Mouse (Mus musculus) lung, adult 18-20 months (tissue): ENCODE data around the gene Braf.

ENCODE experiments used
- DNase-seq, 2 experiments: peaks; one replicate each; pipeline ENCODE4 v3.0.0; 2022; ENCODE audit warnings: mixed read lengths in 2 of 2

Gene Braf

DNA sequence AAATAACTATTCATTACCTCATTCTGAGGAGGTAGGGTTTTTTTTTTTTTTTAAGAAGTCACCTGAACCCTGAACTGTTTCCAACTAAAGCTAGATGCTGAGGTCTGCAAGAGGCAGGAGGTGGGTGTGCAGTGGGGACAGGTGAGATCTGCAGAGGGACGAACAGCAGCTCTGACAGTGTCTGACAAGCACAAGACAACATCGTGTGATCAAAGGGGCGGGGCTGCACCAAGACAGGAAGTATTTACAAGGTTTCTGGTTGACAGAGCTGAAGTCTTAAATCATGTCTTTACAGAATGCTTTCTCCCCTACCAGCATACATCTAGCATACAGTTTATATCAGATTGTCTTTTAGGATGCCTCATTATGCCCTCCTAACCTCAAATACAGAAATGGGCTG, 118.4 kb downstream of the Braf start:
- peak in 1 of 2 experiments; percentile 13 for DNase-seq

DNA sequence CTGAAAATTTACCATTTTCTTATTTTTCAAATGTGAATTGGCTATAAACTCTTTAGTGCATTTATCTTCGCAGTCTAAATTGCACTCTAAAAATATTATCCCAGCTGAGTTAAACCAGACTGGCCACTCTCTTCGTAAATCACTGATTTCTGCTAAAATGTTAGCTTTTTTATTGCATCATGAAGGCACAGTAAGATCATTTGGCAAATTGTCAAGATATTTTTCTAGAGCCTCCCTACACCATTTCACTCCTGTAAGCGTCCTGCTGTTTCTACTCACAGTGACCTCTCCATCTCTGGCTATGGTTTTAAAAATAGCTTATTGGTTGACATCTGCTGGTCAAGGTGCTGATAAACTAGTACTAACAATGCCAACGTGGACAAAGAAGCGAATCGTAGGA, 119.2 kb downstream of the Braf start:
- no peak for DNase-seq

DNA sequence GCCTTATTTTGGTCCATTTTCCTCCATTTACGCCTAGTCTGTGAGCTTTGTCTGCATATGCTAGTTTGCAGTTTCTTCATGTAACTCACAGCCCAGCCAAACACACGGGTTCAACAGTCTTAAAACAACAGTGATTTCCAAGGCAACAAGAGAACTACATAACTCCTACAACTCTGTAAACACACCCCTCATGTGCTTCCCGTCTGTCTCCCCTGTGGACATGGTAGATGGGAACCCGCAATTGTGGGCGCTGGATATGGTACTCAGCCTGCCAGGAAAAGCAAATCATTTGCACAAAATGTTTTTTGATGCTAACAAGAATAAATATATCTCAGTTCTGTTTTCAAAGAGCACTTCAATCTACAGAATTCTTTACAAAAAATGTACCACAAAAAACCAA, 120.7 kb downstream of the Braf start:
- no peak for DNase-seq

DNA sequence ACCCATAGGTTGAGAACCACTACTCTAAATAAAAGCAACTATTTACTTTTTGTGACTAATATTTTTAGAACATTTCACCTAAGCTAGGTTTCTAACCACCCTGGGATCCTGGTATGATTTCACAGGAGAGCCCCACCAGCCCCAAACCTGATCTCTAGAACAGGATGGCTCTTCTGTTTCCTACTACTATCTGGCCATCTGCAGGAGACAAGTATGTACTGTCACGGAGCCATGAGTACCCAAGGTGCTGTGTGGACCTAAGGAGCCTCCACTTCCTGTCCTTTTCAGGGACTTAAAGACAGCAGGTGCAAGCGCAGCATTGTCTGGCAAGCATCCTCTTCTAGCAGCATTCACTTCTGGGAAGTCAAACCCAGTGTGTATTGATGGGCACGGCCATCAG, 123.4 kb downstream of the Braf start:
- DNase-seq: no peak

DNA sequence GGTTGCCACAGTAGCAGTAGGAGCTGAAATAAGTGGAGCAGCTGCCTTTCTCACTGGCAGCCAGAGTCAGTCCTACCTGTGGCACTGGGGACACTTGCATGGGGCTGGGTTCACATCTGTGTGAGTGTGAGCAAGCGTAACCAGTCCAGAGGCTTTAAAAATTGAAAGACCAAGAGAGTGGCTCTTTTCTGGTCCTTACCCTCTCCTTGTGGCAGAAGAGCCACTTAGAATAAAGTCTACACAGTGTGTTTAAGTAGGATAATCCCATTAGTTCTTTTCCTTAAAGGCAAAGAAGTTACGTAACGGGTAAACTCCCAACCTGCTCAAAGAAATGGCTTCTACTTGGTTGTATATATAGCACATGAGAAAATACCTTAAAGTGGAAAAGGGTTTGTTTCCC, 124.4 kb downstream of the Braf start:
- peak in 1 of 2 experiments; percentile 5 for DNase-seq

DNA sequence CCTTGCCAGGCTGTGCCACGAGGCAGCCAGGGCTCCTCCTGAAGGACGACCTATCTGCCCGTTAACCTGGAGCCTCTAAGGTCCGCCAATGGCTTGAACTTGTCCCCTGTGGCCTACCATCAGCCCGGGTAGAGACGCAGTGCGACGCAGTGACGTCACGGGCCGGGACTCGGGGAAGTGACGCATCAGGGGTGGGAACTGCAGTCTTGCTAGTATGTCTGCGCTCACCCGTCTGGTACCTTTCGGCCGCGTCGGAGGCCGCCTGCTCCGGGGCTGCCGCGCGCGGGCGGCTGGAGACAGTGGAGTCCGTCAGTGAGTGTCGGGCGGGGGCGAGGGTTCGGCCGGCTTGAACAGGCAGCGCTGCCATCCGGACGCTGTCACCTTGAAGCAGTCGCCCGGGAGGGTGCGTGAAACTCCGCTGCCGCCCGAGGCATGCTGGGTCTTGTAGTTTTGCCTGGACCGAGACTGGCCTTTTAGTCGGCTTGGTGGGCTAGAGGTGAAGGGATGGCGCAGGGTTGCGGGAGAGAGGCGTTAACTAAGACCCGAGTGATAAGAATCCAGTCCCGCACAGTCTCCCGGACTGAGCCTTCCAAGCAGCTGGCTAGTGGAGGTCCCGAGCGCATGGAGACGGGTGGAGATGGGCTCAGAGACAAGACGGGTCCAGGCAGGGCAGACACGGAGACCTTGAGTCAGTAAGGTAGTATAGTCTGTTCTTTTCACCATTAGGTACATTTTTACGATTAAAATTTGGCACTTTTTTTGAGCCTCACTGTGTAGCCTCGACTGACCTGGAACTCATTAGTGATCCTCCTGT, 132.7 kb downstream of the Braf start, which contains the start of gene Ndufb2:
Gene Ndufb2 (plus strand): TSS at position 174 of the 814 bp plus-strand sequence.
- peak; percentile 95 for DNase-seq

DNA sequence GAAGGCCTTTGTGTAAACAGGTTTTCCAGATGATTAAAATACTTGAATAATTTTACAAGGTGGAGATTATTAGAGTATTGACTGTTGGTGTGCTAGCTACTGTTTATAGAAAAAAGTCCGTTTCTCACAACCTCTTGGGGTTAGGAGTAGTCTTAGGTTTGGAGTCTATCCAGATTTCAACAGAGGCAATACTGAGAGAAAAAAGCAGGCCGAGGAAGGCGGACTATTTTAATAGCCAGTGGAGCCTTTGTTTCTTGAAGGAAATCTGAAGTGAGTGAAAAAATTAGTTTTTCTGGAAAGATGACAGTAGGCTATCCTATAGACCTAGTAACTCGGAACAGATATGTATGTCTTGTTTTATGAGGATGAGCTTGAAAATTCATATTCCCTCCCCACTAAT, 133.8 kb downstream of the Braf start:
- no peak for DNase-seq

DNA sequence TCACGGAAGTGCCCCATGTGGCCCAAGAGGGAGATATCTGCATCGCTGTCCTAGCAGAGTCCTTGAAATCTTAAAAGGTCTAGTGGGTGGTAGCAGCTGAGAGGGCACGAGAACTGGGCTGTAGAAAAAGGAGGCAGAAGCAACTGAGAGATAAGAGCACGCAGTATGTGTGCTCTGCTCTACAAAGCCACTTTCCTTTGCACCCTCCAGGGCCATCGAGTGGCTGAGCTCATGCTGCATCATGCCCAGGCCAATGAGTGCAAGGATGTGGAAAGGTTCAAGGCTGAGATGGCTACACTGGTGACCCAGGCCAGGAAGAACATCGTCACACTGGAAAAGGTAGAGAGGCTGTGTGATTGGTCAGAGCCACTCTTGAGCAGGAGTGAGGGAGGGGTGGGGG, 139.7 kb downstream of the Braf start, which contains the start of gene Gm42420:
Gene Gm42420 (plus strand): TSS at position 237 of the 400 bp plus-strand sequence.
- DNase-seq: no peak

DNA sequence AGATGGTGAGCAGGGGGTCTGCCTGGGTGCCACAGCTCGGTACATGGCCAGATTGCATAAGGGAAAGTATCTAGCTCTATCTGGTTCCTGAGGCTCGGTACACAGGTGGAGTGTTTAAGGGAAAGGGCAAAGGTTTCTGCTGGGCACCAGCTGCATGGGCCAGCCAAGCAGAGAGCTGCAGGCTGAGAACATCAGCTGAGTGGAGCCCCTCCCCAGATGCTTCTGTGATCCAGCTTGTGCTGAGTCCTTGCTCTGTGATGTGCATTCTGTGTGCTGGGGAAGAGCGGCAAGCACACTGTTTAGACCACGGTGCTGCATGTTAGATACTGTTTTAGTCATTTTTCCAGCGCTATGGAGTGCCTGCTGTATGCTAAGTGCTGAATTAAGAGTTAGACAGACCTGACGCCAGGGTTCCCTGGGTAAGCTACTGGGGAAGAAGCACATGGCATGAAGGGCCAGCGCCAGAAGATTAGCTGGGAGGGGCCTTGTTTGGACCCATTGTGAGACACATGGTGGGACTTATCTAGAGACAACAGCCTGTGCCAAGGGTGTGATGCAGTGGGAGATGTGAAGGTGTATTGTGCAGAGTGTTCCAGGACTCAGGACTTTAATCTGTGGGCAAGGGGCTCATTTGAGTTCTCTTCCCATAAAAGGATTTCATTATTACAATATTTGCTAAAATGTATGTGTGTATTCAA, 144.0 kb downstream of the Braf start:
- DNase-seq: no peak

DNA sequence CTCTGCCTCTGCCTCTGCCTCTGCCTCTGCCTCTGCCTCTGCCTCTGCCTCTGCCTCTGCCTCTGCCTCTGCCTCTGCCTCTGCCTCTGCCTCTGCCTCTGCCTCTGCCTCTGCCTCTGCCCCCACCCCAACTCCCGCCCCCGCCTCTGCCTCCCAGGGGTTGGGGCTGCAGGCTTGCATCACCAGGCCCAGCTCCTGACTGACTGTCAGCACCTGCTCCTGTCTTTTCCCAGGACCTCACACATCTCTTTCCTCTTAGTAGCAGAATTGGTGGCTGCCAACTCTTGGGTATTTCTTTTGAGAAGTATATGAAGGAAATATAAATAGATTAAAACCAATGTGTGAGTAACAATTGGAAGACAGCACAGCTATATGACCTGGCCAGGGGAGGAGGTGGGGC, 144.7 kb downstream of the Braf start:
- DNase-seq: no peak

DNA sequence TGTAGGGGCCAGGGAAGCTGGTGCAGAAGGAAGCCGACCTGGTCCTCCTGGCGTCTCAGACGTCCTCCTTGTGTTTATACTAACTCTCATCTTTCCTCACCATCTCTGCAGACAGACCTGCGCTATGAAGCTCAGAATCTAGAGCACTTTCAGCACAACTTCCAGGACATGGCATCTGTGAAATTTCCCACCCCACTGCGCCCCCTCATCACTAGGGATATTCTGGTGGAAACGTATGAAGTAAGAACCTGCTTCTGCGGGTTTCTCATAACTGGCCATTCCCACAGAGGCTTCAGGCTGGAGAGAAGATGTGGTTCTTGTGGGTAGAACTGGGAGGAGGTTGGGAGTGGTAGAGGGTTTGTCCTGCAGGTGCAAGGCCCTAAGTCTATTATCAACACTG, 145.7 kb downstream of the Braf start:
- DNase-seq: no peak

DNA sequence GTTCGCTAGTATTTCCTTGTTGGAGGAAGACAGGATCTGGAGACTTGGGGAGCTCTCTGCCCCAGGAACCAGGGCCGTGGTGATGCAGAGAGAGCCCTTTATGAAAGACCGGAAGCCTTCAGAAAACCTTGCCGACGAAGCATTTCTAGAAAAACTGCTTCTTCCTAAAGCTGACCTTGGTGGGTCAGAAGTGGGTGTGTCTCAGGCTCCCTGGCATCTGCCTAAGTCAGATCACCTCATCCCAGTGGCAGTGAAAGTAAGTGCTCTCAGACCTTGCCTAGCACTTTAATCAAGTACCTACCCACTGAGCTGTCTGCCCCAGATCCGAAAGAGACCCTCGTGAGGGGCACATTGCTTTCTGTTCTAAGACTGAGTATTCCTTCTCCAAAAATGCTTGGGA, 150.3 kb downstream of the Braf start:
- no peak for DNase-seq

DNA sequence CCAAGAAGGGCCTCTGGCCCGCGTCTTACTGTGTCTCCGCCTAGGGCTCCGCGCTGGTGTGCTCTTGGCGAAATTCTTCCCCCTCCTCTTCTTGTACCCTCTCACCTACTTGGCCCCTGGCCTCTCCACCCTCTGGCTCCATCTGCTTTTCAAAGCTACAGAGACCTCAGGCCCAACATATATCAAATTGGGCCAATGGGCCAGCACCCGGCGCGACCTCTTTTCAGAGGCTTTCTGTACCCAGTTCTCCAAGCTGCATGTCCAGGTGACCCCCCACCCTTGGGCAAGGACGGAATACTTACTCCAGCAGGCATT, 150.8 kb downstream of the Braf start:
- DNase-seq: no peak

DNA sequence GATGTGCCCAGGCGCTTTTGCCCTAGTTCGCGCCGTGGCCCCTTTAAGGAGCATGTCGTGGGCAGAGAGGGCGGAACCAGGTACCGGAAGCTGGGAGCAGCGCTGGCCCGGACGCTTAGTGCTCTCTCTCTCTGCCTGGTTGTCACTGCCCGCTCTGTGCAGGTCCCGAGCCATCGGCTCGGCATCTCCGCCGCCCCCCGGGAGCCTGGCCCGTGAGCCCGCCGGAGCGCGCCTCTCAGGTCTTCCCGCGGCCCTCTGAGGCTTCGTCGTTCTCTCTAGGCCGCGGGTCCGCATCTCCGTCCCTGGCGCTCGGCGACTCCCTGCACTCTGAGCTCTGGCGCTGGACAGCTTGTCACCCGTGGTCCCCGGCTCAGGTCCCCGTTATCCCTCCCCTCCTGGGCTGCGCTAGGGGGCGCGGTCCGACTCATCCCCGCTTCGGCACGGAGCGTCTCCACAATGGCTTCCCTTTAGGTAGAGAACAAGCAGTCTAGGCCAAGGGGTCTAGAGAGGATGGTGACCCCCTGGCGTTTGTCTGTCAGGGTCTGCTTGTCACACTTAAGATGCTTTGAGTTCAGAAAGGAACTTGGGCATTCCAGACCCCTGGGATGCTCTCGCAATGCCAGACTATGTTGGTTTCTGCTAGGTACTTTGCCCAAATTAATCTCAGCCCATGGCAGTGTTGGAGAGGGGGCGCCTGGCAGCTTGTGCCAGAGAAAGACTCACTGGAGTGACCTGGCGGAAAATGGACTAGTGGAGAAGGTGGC, 151.3 kb downstream of the Braf start, which contains the start of gene Adck2:
Gene Adck2 (plus strand): TSS at position 83 of the 764 bp plus-strand sequence.
- peak; percentile 83 to 85 for DNase-seq

DNA sequence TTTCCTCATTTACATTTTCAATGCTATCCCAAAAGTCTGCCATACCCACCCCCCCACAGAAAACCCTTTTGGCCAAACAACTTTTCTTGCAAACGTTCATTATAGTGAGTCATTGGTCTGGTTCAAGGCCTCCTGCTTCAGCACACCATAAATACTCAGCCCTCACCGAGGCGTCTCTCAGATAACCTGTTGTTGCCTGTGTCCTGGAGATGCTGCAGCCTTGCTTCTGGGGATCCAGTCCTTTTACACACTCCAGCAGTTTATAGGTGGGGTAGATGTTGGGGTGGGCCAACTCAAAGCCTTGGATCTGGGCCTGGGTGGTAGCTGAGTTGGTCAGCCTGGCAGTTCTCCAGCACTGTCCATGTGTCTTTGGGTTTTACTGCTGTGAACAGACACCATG, 154.8 kb downstream of the Braf start:
- DNase-seq: no peak

DNA sequence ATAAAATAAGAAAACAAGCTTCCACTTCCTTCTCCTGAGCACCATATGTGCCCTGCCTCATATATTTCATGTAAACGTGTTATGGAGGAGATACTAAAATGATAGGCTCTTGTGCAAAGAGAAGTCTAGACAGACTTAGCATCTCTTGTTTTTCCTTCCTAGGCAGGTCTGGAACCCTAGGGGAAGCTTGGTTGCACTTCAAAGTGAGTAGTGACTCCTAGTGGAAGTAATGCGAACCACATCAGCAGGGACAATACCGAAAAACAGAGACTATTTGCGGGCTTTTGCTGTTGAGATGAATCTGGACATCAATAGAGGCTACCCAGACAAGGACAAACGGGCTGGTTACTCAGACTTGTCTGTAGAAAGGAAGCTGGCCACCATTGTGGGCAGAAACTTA, 157.7 kb downstream of the Braf start:
- peak in 1 of 2 experiments; percentile 30 for DNase-seq

DNA sequence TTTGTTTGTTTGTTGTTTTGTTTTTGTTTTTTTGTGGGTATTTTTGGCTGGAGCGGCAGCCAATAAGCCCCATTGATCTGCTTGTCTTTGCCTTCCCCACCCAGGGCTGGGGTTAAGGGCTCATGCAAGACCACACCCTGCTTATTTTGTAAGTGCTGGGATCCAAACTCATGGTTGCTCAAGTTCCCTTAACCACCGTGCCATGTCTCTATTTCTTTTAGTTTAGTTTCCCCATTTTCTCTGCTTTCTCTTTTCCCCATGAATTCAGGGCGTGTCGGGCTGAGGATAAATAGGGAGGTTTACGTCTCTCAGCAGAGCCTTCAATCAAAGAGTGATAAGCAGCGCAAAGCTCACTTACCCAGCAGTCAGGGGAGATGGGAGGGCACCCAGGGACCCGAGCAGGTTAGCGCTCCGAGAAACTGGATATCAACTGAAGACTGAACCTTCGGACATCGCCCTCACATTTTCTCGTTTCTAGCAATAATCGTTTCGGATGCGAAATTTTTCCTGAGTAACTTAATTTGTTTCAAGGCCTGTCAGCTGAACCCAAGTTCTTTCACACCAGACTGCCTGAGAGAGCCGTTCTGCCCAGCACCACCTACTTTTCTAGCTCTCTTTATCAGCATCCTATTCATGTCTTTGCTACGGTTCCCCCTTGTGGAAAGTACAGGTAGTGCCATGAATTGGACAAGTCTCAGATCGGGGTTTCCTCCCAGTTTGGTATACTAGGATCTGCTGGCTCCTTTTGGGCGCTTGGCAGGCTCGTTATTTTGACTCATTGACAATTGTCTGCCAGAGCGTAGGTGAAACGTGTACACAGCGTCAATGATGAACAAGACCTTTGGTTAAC, 162.9 kb downstream of the Braf start:
- DNase-seq: peak; percentile 75 to 84

DNA sequence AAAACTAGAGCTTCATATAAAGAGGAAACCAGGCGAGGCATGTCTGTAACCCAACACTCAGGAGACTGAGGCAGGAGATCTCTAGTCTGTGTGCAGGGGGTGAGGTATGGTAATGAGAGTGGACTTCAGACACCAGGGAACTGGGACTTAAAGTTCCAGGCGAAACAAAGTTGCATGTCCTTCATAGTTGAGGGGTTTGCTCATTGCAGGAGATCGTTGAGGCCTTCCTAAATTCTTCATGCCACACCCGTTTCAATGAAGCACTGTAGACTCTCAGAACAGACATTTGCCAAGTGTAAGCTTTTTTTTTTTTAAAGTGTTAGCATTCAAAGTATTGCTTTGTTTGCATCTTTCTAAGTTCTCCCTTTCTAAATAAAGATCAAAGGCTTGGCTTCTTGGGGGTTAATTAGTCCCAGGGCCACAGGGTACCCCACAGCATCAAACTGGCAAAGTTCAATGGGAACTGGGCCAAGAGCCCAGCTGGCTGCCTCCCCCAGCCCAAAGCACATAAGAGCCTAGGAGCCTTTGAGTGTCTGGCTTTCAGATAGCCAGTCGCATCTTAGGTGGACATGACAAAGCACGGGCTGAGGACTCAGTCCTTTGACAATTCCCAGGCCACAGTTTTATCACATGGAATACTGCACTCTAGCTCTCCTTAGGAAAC, 165.9 kb downstream of the Braf start:
- DNase-seq: no peak

DNA sequence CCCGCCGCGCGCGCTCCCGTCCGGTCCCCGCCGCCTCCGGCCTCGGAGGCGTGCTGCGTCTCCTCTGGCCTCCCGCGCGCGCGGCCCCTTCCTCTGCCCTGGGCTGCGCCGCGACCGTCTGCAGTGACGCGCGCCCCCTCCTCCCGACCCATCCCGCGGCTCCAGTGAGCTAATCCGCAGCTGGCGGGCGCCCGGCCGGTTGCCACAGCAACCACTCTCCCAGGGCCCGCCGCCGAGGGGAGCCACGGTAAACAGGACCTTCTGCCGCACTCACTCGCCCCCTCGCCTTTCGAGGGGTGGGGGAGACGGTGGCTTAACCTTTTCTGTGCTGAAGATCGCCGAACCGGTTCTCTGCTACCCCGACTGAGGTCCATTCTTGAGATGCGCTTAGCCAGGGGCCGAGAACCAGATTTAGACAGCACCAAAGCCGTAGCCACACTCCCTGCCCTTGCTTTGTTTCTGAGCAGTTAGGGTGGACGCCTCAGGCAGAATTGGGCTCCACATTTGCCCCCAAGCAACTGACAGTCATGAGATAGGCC, 167.5 kb downstream of the Braf start, which contains the start of gene Dennd2a:
Gene Dennd2a (minus strand): TSS at position 145 of the 539 bp plus-strand sequence.
- DNase-seq: peak; percentile 45 to 67

DNA sequence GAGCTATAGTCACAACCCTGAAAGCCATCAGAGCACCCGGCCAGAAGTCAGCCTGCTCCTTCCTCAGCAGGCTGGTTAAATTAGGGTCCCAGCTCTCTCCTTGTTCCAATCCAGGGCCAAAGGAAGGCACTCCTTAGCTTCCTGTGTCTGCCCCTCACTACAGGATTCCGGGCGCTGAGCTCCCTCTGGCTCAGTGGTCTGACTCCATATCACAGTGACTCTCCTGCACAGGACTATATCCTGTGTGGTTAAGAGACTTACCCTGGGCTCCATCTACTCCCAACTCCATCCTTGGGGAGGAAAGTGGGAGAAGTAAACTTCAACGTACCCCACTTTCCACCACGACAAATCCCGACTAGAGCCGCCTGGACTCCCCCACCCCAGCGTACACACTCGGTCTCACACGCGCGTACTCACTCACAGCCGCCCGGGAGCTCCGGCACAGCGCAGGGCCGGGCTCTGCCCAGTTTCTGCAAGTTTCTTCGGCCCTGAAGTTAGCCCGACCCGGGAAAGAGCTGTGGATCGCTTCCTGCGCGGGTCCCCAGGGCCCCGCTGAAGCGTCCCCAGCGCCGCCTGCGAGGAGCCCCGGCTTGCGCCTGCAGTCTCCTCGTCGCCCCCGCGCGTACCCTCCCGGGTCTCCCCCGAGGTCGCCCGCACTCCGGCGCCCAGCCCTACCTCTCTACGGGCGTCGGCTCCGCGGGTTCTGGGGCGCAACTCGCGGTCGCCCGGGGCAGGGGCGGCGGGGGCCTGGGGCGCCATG, 168.2 kb downstream of the Braf start:
- DNase-seq: no peak

DNA sequence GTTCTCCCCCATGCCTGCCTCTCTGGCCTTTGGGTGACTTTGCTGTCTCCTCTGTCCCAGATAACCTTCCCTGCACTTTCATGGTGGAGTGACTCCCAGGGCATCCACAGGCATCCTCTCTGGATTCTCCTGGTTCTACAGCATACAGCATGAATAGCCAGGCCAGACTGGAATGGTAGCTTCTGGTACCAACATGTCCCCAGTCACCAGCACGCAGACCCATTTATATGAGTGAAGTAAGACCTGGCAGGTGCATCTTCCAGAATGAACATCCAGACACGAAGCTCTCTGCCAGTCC, 169.7 kb downstream of the Braf start:
- no peak for DNase-seq
